In genomic region chr2:31084169-31084850, GRCm38 (mm10) we compare ENCODE assay signal across 15 mouse cellular contexts. TPM values are rescaled to one million over a fixed set of nuclear protein-coding genes. Genes with fewer than 3 reads are reported as not detected.
A peak's percentile ranks its signal among the peaks of the same experiment; 100 is the strongest.
DNase-seq lines count a peak whose midpoint lies in the region; TF ChIP-seq lines count a peak whose summit lies in the region.
"Had no signal": no experiment of that assay in that cellular context is flagged by ENCODE, and none has a peak within 500 bp of the region (broad histone marks: within the 10 kb centered on the region; RNA-seq: fewer than 3 reads in every experiment).

No protein-coding gene starts in this region.

- no peak for TF ChIP-seq POLR2A in small intestine, adult 2 months (IDR thresholded peaks at IDR 0.05; ENCODE audit: low read depth, low read length)

- peaks cover 67% of the 10 kb centered on the region for H3K36me3 ChIP-seq in E14TG2a.4 (ENCODE audit: insufficient read depth, low read length)
- H3K36me3 ChIP-seq in small intestine, adult 2 months (ENCODE audit: control insufficient read depth, insufficient read depth, low read length) = 0 out of 2 replicates have a peak, but pooled peaks cover 4% of the 10 kb centered on the region

- no peak overlapping the region for H3K4me3 ChIP-seq in layer of hippocampus, adult 2 months
- no peak overlapping the region for H3K4me3 ChIP-seq in E14TG2a.4 (replicated peaks; ENCODE audit: low read length)
- no peak overlapping the region for H3K4me3 ChIP-seq in small intestine, adult 2 months (ENCODE audit: low read depth, low read length)
- H3K4me3 ChIP-seq: embryonic facial prominence, embryonic 12.5 days; limb, embryonic 13.5 days; liver, embryonic 15.5 days; neural tube, embryonic 13.5 days had no signal

- no peak overlapping the region; the same call in 1 of the 2 replicates for H3K27ac ChIP-seq in layer of hippocampus, adult 2 months
- peak overlapping the region; percentile 66 for H3K27ac ChIP-seq in small intestine, adult 2 months (ENCODE audit: insufficient read depth, low read depth, low read length)
- H3K27ac ChIP-seq: embryonic facial prominence, embryonic 12.5 days; limb, embryonic 13.5 days; liver, embryonic 15.5 days; neural tube, embryonic 13.5 days had no signal

- DNase-seq in layer of hippocampus, adult 2 months (ENCODE audit: low spot score in 2 of 2) = no peak
- DNase-seq in layer of hippocampus, adult 11-12 months (ENCODE audit: low spot score) = no peak
- DNase-seq in ZHBTc4 (ENCODE audit: low read depth, low spot score) = peak; percentile 76
- DNase-seq in left cerebral cortex, adult 11 months (ENCODE audit: low spot score) = no peak
- DNase-seq in frontal cortex, postnatal 36 days (ENCODE audit: low spot score in 2 of 2) = no peak
- DNase-seq: adrenal gland, adult 2 months; cerebellum, adult 11-12 months; heart, adult 18-20 months; lung, postnatal 14 days had no signal

- no peaks in the 10 kb centered on the region for H3K27me3 ChIP-seq in E14TG2a.4 (ENCODE audit: insufficient read depth, low read length)
- no peaks in the 10 kb centered on the region for H3K27me3 ChIP-seq in small intestine, adult 2 months (ENCODE audit: control insufficient read depth, insufficient read depth, low read length)
- H3K27me3 ChIP-seq: embryonic facial prominence, embryonic 12.5 days; limb, embryonic 13.5 days; liver, embryonic 15.5 days; neural tube, embryonic 13.5 days had no signal

- H3K9me3 ChIP-seq in E14TG2a.4 (ENCODE audit: low read length) = no peaks in the 10 kb centered on the region
- H3K9me3 ChIP-seq: embryonic facial prominence, embryonic 12.5 days; limb, embryonic 13.5 days; liver, embryonic 15.5 days; neural tube, embryonic 13.5 days had no signal

- H3K4me1 ChIP-seq in E14TG2a.4 (replicated peaks; ENCODE audit: low read depth, low read length) = peaks cover 97% of the 10 kb centered on the region
- H3K4me1 ChIP-seq in small intestine, adult 2 months (ENCODE audit: control insufficient read depth, insufficient read depth, insufficient read length, low read length) = peaks cover 16% of the 10 kb centered on the region; the same call in 1 of the 2 replicates

- peak; percentile 42 for TF ChIP-seq CTCF in layer of hippocampus, adult 2 months (conservative IDR thresholded peaks at IDR 0.05)
- peak; percentile 60 for TF ChIP-seq CTCF in E14TG2a.4 (conservative IDR thresholded peaks at IDR 0.05; ENCODE audit: low read length)
- no peak for TF ChIP-seq CTCF in small intestine, adult 2 months (IDR thresholded peaks at IDR 0.05; ENCODE audit: extremely low read depth, insufficient read length, insufficient replicate concordance, low read depth, low read length)

- WGBS in small intestine, adult 2 months = 95% methylated on average over 9 of the region's 9 CpGs

RNA-seq across cellular contexts. Expression of gene Fnbp1, which starts 57.5 kb away (rescaled TPM):
- total RNA-seq in layer of hippocampus, adult 2 months (2021) = 100 to 1,000 TPM; 113 to 120 TPM
- 20.3 and 28.6 TPM in 2 replicates for polyA plus RNA-seq in small intestine, adult 2 months (2012; rRNA removed)
